Mouse (Mus musculus): Measurements from ENCODE around the gene Strada.

GRCm38 (mm10) chr11:106180449-106180801 is 21.5 kb downstream of the Strada start:
- TF ChIP-seq CTCF (IDR thresholded peaks at IDR 0.05; ENCODE audit: low read depth), result no peak
- no peak for TF ChIP-seq EP300 (IDR thresholded peaks at IDR 0.05; ENCODE audit: low read depth)
